Mouse (Mus musculus): ENCODE results near the gene Sumf1. TPM values are rescaled to one million over a fixed set of nuclear protein-coding genes. Genes with fewer than 3 reads are reported as not detected.

Sumf1 gene
- polyA plus RNA-seq, 1 experiment from 2014 or later, result 65.4 TPM

- POLR2A ChIA-PET, result no interaction called here
- in situ Hi-C loops (cut with MboI; ENCODE audit: low pct_unique_long_range_greater_than_20kb), result no loop called here
- ATAC-seq (no peak), DNase-seq (ENCODE audit: low read depth, low spot score) (no peak)
- no peaks in the 10 kb centered on the region for H3K27me3 ChIP-seq
- TF ChIP-seq CTCF (IDR thresholded peaks at IDR 0.05), result no peak
- CTCF ChIA-PET, result no interaction called here
These were observed 53.0 kb downstream of the Sumf1 start for GRCm38 (mm10) chr6:108132268-108132935.

- no peaks in the 10 kb centered on the region for H3K27me3 ChIP-seq
- no peak for ATAC-seq
- CTCF ChIA-PET, result interaction anchor here (1.1 to 2.1 kb wide), 3 partner anchors 11 to 32 kb away, joined by 3 to 5 read pairs (median 4); no protein-coding TSS in a partner anchor
- no peak for DNase-seq (ENCODE audit: low read depth, low spot score)
- in situ Hi-C loops (cut with MboI; ENCODE audit: low pct_unique_long_range_greater_than_20kb), result no loop called here
- TF ChIP-seq CTCF (IDR thresholded peaks at IDR 0.05), result no peak
- POLR2A ChIA-PET, result no interaction called here
These were observed 54.7 kb downstream of the Sumf1 start for GRCm38 (mm10) chr6:108130718-108131117.

- POLR2A ChIA-PET, result no interaction called here
- DNase-seq (ENCODE audit: low read depth, low spot score), result no peak
- no peak for TF ChIP-seq CTCF (IDR thresholded peaks at IDR 0.05)
- no peaks in the 10 kb centered on the region for H3K27me3 ChIP-seq
- CTCF ChIA-PET, result interaction anchor here (1.2 kb wide), 1 partner anchor 18 kb away, joined by 3 read pairs; no protein-coding TSS in a partner anchor
- no peak for ATAC-seq
- in situ Hi-C loops (cut with MboI; ENCODE audit: low pct_unique_long_range_greater_than_20kb), result no loop called here
These were observed 58.8 kb downstream of the Sumf1 start for GRCm38 (mm10) chr6:108126631-108127030.

GRCm38 (mm10) chr6:108125474-108125873 lies 59.9 kb downstream of the Sumf1 start:
- ATAC-seq (no peak), DNase-seq (ENCODE audit: low read depth, low spot score) (no peak)
- no peaks in the 10 kb centered on the region for H3K27me3 ChIP-seq
- CTCF ChIA-PET, result interaction anchor here (1.0 to 1.2 kb wide), 2 partner anchors 10 to 17 kb away, joined by 3 read pairs; no protein-coding TSS in a partner anchor
- TF ChIP-seq CTCF (IDR thresholded peaks at IDR 0.05), result no peak
- in situ Hi-C loops (cut with MboI; ENCODE audit: low pct_unique_long_range_greater_than_20kb), result no loop called here
- POLR2A ChIA-PET, result no interaction called here

GRCm38 (mm10) chr6:108117881-108118280 lies 67.5 kb downstream of the Sumf1 start:
- ATAC-seq (peak; percentile 78), DNase-seq (ENCODE audit: low read depth, low spot score) (peak; percentile 44)
- H3K27me3 ChIP-seq, result no peaks in the 10 kb centered on the region
- ChIA-PET POLR2A (interaction anchor here (0.7 to 1.1 kb wide), 3 partner anchors 12 to 111 kb away, joined by 3 to 9 read pairs (median 4); partner anchors contain the start of gene Itpr1), CTCF (interaction anchor here (0.9 to 1.9 kb wide), 2 partner anchors 12 to 52 kb away, joined by 3 to 6 read pairs; partner anchors contain the start of gene Setmar)
- TF ChIP-seq CTCF (IDR thresholded peaks at IDR 0.05), result no peak
- in situ Hi-C loops (cut with MboI; ENCODE audit: low pct_unique_long_range_greater_than_20kb), result no loop called here

- ChIA-PET CTCF (no interaction called here), POLR2A (no interaction called here)
- in situ Hi-C loops (cut with MboI; ENCODE audit: low pct_unique_long_range_greater_than_20kb), result no loop called here
- DNase-seq (ENCODE audit: low read depth, low spot score), result no peak
- no peak for ATAC-seq
- no peaks in the 10 kb centered on the region for H3K27me3 ChIP-seq
- TF ChIP-seq CTCF (IDR thresholded peaks at IDR 0.05), result no peak
These were observed 70.4 kb downstream of the Sumf1 start for GRCm38 (mm10) chr6:108114971-108115370.

- no peak for ATAC-seq
- no peak for DNase-seq (ENCODE audit: low read depth, low spot score)
- CTCF ChIA-PET, result no interaction called here
- TF ChIP-seq CTCF (IDR thresholded peaks at IDR 0.05), result no peak
- POLR2A ChIA-PET, result interaction anchor here (0.9 kb wide), 1 partner anchor 11 kb away, joined by 3 read pairs; no protein-coding TSS in a partner anchor
- in situ Hi-C loops (cut with MboI; ENCODE audit: low pct_unique_long_range_greater_than_20kb), result no loop called here
- H3K27me3 ChIP-seq, result no peaks in the 10 kb centered on the region
These were observed 73.7 kb downstream of the Sumf1 start for GRCm38 (mm10) chr6:108111693-108112092.

- ChIA-PET POLR2A (interaction anchor here (0.7 kb wide), 1 partner anchor 8 kb away, joined by 4 read pairs; no protein-coding TSS in a partner anchor), CTCF (no interaction called here)
- in situ Hi-C loops (cut with MboI; ENCODE audit: low pct_unique_long_range_greater_than_20kb), result no loop called here
- no peak for DNase-seq (ENCODE audit: low read depth, low spot score)
- no peak for TF ChIP-seq CTCF (IDR thresholded peaks at IDR 0.05)
- ATAC-seq, result no peak
- no peaks in the 10 kb centered on the region for H3K27me3 ChIP-seq
These were observed 75.0 kb downstream of the Sumf1 start for GRCm38 (mm10) chr6:108110336-108110735.

- ATAC-seq, result no peak
- in situ Hi-C loops (cut with MboI; ENCODE audit: low pct_unique_long_range_greater_than_20kb), result no loop called here
- DNase-seq (ENCODE audit: low read depth, low spot score), result no peak
- ChIA-PET POLR2A (no interaction called here), CTCF (interaction anchor here (3.8 kb wide), 1 partner anchor 10 kb away, joined by 9 read pairs; no protein-coding TSS in a partner anchor)
- TF ChIP-seq CTCF (IDR thresholded peaks at IDR 0.05), result no peak
- H3K27me3 ChIP-seq, result no peaks in the 10 kb centered on the region
These were observed 78.0 kb downstream of the Sumf1 start for GRCm38 (mm10) chr6:108107376-108107775.

GRCm38 (mm10) chr6:108101936-108102830 lies 83.2 kb downstream of the Sumf1 start:
- in situ Hi-C loops (cut with MboI; ENCODE audit: low pct_unique_long_range_greater_than_20kb), result loop anchor here (5.0 kb wide), 1 partner anchor 305 kb away; no protein-coding TSS in a partner anchor
- DNase-seq (ENCODE audit: low read depth, low spot score), result peak; percentile 33

More at GRCm38 (mm10) chr6:108101936-108102830, 83.2 kb downstream of the Sumf1 start:
- no peak for ATAC-seq
- no peaks in the 10 kb centered on the region for H3K27me3 ChIP-seq
- CTCF ChIA-PET, result interaction anchor here (1.0 to 2.0 kb wide), 3 partner anchors 35 to 316 kb away, joined by 3 to 5 read pairs (median 4); no protein-coding TSS in a partner anchor
- no peak for TF ChIP-seq CTCF (IDR thresholded peaks at IDR 0.05)
- POLR2A ChIA-PET, result interaction anchor here (0.6 to 0.8 kb wide), 2 partner anchors 8 to 111 kb away, joined by 4 read pairs; partner anchors contain the start of gene Itpr1
